Mouse (Mus musculus) brain, embryonic 18.5 days (tissue): ENCODE measurements around the gene Zkscan3.
A peak's percentile ranks its signal among the peaks of the same experiment; 100 is the strongest.
"Not testable (repeated sequence)": the region's sequence is repeated elsewhere in the genome, so short reads cannot be mapped to it uniquely, and the experiment has no call there.

Experiments used
- DNase-seq: peaks from one replicate; pipeline ENCODE4 v3.0.0-alpha.2; 2012; ENCODE audit warnings: low read depth, low spot score

Zkscan3 gene

GRCm38 (mm10) chr13:21397486-21397885 lies 5.1 kb downstream of the Zkscan3 start:
- DNase-seq: no peak

GRCm38 (mm10) chr13:21396048-21396447 lies 6.5 kb downstream of the Zkscan3 start:
- not testable (repeated sequence) for DNase-seq

- no peak for DNase-seq
Observed at GRCm38 (mm10) chr13:21395623-21396022, 6.9 kb downstream of the Zkscan3 start.

GRCm38 (mm10) chr13:21395211-21395610 lies 7.3 kb downstream of the Zkscan3 start:
- no peak for DNase-seq

GRCm38 (mm10) chr13:21377773-21378172 lies 24.8 kb downstream of the Zkscan3 start:
- no peak for DNase-seq

GRCm38 (mm10) chr13:21372700-21373099 lies 29.9 kb downstream of the Zkscan3 start:
- DNase-seq: no peak

GRCm38 (mm10) chr13:21366635-21367034 lies 35.9 kb downstream of the Zkscan3 start:
- DNase-seq: no peak

- DNase-seq: no peak
Observed at GRCm38 (mm10) chr13:21363719-21364118, 38.8 kb downstream of the Zkscan3 start.

GRCm38 (mm10) chr13:21362621-21363248 lies 39.8 kb downstream of the Zkscan3 start, which contains the start of gene Zscan12:
Zscan12 (plus strand) TSS chr13:21362820.
- DNase-seq: peak; percentile 86

- no peak for DNase-seq
Observed at GRCm38 (mm10) chr13:21350593-21350992, 52.0 kb downstream of the Zkscan3 start.

GRCm38 (mm10) chr13:21346610-21347009 lies 55.9 kb downstream of the Zkscan3 start, which contains the start of gene Olfr1367:
Olfr1367 (plus strand) TSS chr13:21346910.
- no peak for DNase-seq
